Mouse (Mus musculus): ENCODE results near the gene Tmem145. TPM values are rescaled to one million over a fixed set of nuclear protein-coding genes. Genes with fewer than 3 reads are reported as not detected.
A peak's percentile ranks its signal among the peaks of the same experiment; 100 is the strongest.

The Tmem145 gene
- polyA plus RNA-seq, 1 experiment from 2014 or later: 0.09 TPM

DNA sequence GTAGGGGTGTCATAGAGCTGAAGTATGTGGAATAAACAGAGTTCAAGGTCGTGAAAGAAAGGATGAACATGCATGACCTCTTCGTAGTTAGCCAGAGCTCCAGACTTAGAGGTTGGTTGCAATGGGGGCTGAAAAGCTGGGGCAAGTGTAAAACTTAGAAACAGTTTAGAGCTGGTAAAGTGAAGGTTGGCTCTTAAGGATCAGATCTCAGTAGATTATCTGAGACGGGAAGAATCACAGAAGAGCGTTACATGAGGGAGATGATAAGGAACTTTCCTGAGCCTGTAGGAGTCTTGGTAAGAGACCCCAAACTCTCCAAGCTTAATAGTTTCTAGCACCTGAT is 27.9 kb upstream of the Tmem145 start:
- peak overlapping the region; percentile 98 for H3K4me2 ChIP-seq
- peaks cover 91% of the 10 kb centered on the region for H3K4me1 ChIP-seq (replicated peaks)
- H3K36me3 ChIP-seq (replicated peaks): peaks cover 3% of the 10 kb centered on the region; the same call in 1 of the 2 replicates
- H3K9ac ChIP-seq: peak overlapping the region; percentile 79
- no peaks in the 10 kb centered on the region for H3K27me3 ChIP-seq
- H3K4me3 ChIP-seq (replicated peaks): peak overlapping the region; percentile 68
- WGBS (ENCODE audit: insufficient replicate concordance): 11% methylated on average over 4 of the region's 4 CpGs
- H3K27ac ChIP-seq (replicated peaks): peak overlapping the region; percentile 96
- no peaks in the 10 kb centered on the region for H3K9me3 ChIP-seq (replicated peaks)
- ATAC-seq (ENCODE audit: insufficient read depth): no peak

DNA sequence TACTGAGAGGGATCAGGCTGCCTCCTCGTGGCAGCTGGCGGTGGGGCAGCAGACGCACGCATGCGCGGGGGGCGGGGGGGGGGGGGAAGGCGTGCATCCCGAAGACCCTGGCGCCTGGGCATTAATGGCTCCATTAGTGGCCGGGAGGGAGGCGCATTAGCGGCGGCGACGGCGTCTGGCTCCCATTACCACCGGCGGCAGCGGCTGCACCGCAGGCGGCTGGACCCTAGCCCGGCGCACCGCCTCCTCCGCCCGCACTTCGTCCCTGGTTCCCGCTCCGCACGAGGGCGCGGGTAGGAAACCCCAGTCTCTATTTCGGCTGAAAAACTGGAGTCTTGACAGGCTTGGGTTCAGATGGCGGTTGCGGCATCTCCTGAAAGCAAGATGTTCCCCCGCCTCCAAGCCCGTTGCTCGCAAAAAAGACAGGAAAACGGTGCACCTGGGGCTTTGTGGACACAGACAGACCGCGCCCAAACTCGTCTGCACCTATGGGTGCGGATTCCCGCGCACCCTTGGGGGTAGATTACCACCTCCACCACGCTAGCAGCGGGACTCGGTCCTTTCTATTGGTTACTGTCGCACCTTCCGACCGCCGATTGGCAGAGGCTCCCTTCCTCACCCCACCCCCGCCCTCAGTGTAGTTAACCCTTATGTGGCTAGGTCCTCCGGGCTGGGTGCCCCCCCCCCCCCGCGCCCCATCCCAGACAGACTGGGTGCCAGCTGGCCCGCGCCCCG is 27.4 kb upstream of the Tmem145 start:
- H3K9ac ChIP-seq: peak overlapping the region; percentile 79
- 1% methylated on average over 57 of the region's 60 CpGs for WGBS (ENCODE audit: insufficient replicate concordance)
- peak overlapping the region; percentile 96 for H3K27ac ChIP-seq (replicated peaks)
- H3K4me2 ChIP-seq: peak overlapping the region; percentile 98
- H3K4me3 ChIP-seq (replicated peaks): peak overlapping the region; percentile 68
- peaks cover 91% of the 10 kb centered on the region for H3K4me1 ChIP-seq (replicated peaks)
- no peaks in the 10 kb centered on the region for H3K27me3 ChIP-seq
- ATAC-seq (ENCODE audit: insufficient read depth): peak; percentile 60
- no peaks in the 10 kb centered on the region for H3K9me3 ChIP-seq (replicated peaks)
- H3K36me3 ChIP-seq (replicated peaks): no peaks in the 10 kb centered on the region; the same call in 1 of the 2 replicates

DNA sequence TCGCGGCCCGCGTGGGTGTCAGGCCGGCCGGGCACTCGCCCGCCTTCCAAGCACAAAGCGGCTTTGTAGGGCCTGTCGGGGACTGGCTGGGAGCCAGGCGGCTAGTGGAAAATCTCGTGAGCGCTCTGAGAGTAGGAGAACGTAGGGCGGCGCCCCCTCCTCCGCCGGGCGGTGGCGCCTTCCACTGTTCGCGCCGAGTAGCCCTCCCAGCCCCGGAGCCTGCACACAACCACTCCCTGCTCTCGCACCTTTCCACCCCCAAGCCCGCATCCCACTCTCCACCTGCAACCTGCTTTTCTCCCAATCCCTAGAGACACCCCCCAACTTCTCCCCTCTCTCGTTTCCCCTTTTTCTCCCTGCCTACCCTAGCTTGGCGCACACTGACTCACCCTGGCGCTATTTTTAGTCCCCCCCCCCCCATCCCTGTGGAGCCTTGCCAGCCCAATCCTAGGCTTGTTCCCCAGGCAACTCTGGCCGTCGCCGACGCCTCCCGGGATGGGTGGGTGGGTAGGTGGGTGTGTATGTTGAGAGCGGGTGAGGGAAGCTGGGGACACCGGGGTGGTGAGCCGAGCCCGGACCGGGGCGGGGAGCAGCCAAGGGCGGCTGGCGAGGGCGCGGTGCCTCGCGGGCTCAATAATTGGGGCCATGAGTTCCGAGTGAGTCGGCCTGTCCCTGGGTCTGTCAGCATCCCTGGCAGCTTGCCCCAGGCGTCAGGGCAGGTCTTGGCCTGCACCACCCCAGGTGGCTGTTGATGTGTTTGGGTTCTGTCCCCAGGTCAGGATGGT is 26.6 kb upstream of the Tmem145 start:
- peak overlapping the region; percentile 98 for H3K4me2 ChIP-seq
- peak overlapping the region; percentile 79 for H3K9ac ChIP-seq
- H3K27ac ChIP-seq (replicated peaks): peak overlapping the region; percentile 96
- H3K27me3 ChIP-seq: no peaks in the 10 kb centered on the region
- peak overlapping the region; percentile 68 for H3K4me3 ChIP-seq (replicated peaks)
- H3K36me3 ChIP-seq (replicated peaks): no peaks in the 10 kb centered on the region
- ATAC-seq (ENCODE audit: insufficient read depth): peak; percentile 45
- peaks cover 91% of the 10 kb centered on the region for H3K4me1 ChIP-seq (replicated peaks)
- no peaks in the 10 kb centered on the region for H3K9me3 ChIP-seq (replicated peaks)
- WGBS (ENCODE audit: insufficient replicate concordance): under 1% methylated on average over 48 of the region's 49 CpGs

DNA sequence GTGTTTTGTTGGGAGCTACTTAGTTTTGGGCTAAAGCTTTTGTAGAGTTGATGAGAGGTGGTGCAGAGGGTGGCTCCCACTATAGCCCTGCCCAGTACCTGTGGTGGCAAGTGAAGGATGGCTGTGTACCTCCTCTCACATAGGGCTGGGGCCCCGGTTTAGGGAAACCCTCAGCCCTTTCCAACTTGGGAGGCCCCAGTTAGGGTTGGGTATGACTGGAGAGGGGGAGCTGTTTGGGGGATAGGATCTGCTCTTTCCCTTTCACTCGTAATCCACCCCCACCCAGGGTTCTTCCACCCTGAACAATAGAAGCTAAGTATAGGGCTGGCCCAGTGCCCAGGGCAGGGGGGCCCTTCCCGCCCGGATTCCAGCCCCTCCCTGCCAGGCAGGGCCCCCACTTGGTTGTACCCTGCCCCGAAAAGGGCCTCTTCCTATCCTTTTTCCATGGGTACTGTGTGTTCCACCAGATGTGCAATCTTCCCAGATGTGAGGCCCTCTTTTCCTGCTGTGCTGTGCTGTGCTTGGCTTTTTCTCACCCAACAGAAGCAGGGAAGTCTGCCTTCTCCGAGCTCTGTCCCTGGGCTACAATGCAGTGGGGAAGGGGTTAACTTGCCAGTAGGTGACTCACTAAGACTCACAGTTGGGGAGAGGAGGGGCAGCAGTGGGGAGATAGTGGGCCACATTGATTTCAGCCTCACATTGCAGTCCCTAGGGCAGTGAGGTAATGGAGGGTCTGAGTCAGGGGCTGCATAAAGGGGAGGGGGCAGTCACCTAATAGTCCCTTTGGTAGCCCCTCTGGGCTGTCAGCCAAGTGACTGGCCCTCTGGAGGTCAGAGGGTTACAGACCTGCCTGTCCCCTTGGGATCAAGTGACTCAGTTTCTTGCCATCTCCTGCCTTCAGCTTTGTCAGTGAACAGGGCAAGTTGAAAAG is 25.8 kb upstream of the Tmem145 start:
- Histone ChIP-seq H3K27ac (replicated peaks) (peak overlapping the region; percentile 96), H3K9me3 (replicated peaks) (no peaks in the 10 kb centered on the region), H3K9ac (peak overlapping the region; percentile 79), H3K4me1 (replicated peaks) (peaks cover 91% of the 10 kb centered on the region), H3K27me3 (no peaks in the 10 kb centered on the region), H3K4me3 (replicated peaks) (peak overlapping the region; percentile 68), H3K4me2 (peak overlapping the region; percentile 98), H3K36me3 (replicated peaks) (peaks cover 7% of the 10 kb centered on the region)
- no peak for ATAC-seq (ENCODE audit: insufficient read depth)
- 2% methylated on average over 6 of the region's 6 CpGs for WGBS (ENCODE audit: insufficient replicate concordance)

DNA sequence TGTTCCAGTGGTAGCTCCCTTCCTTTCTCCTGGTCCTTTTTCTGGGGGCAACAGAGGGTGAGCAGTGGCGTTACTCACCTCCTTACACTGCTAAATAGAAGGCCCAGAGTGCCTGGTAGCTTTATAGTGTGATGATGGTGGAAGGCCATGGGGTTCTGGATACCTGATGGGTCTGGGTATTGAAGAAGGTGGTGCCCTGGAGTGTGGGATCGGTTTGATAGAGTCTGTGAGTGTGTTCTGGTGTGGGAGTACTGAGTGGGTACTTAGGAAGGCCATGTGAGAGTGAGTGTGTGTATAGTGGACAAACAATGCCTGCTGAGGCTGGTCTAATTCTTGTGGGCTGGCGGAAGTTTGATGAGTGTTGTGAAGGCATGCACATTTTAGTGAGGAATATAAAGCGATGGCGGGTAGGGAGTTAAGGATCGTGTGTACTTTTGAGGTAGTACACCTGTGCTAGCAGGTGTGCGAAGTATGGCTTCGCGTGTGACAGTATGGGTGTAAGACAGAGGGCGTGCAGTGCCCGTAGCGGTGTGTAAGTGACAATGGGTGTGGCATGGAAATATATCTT is 24.7 kb upstream of the Tmem145 start:
- H3K27ac ChIP-seq (replicated peaks): peak overlapping the region; percentile 96
- peaks cover 18% of the 10 kb centered on the region for H3K36me3 ChIP-seq (replicated peaks)
- no peaks in the 10 kb centered on the region for H3K9me3 ChIP-seq (replicated peaks)
- ATAC-seq (ENCODE audit: insufficient read depth): peak; percentile 54
- H3K9ac ChIP-seq: peak overlapping the region; percentile 79
- H3K27me3 ChIP-seq: no peaks in the 10 kb centered on the region
- H3K4me3 ChIP-seq (replicated peaks): peak overlapping the region; percentile 82
- peak overlapping the region; percentile 98 for H3K4me2 ChIP-seq
- peaks cover 81% of the 10 kb centered on the region for H3K4me1 ChIP-seq (replicated peaks)
- WGBS (ENCODE audit: insufficient replicate concordance): 21% methylated on average over 12 of the region's 12 CpGs

DNA sequence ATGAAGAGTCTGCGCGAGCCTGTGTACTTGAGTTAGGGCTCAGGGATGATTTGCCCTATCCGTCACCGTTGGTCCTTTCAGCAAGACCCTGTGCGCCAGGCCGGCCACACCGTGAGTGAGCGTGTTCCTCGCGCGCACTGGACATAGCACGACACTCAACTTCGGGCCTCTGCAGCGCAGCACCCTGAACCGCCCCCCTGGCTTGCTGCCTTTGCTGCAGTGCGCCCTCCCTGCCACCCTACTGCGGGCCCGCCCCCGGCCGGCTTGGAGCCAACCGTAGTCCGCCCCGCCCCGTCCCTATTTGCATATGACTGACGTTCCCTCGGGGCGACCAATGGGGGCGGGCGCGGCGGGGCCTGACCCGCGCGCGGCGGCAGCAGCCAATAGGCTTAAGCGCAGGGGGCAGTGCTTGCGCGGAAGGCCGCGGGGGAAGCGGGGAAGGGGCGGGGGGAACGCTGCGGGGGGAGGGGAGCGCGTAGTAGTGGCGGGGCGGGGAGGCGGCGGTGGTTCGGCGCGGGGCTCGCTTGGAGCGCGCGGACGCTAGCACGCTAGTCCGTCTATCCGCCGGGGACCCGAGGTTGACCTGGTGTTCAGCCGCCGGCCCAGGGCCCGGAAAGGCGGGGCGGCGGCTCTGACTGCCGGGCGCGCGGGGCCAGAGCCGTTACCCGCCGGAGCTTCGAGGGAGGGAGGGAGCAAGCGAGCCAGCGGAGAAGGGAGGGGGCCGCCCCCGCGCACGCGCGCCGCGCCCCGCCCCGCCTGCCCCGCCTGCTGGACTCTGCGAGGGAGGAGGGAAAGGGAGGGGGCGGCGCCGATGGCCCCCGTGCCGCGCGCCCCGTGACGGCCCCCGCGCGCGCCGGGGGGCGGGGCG is 23.9 kb upstream of the Tmem145 start:
- peak overlapping the region; percentile 80 for H3K9ac ChIP-seq
- peaks cover 74% of the 10 kb centered on the region for H3K4me1 ChIP-seq (replicated peaks)
- H3K27me3 ChIP-seq: no peaks in the 10 kb centered on the region
- peak; percentile 82 for ATAC-seq (ENCODE audit: insufficient read depth)
- peaks cover 25% of the 10 kb centered on the region for H3K36me3 ChIP-seq (replicated peaks)
- H3K27ac ChIP-seq (replicated peaks): peak overlapping the region; percentile 96
- peak overlapping the region; percentile 82 for H3K4me3 ChIP-seq (replicated peaks)
- 1% methylated on average over 101 of the region's 108 CpGs for WGBS (ENCODE audit: insufficient replicate concordance)
- peak overlapping the region; percentile 98 for H3K4me2 ChIP-seq
- H3K9me3 ChIP-seq (replicated peaks): no peaks in the 10 kb centered on the region

DNA sequence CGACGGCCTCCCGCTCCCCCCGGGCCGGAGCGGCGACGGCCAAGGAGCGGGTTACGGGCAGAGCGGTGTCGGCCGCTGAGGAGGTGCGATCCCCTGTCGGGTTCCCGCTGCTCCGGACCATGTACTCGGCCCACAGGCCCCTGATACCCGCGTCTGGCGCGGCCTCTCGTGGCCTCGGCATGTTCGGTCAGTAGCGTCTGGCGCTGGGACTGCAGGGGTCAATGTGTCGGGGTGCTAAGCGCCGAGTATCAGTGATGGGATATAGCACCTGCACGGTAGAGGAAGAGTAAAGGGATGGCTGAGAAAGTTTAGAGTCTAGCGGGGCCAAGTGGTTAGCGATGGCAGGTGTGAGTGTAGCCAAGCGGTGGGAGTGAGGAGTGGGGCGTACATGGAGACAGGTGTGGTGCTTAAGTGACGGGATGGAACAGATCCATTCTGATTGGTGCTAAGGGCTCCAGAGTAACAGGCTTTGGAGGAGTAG is 23.1 kb upstream of the Tmem145 start:
- Histone ChIP-seq H3K27me3 (no peaks in the 10 kb centered on the region), H3K9me3 (replicated peaks) (no peaks in the 10 kb centered on the region), H3K9ac (peak overlapping the region; percentile 80), H3K4me3 (replicated peaks) (peak overlapping the region; percentile 82), H3K27ac (replicated peaks) (peak overlapping the region; percentile 96), H3K4me1 (replicated peaks) (peaks cover 66% of the 10 kb centered on the region), H3K36me3 (replicated peaks) (peaks cover 33% of the 10 kb centered on the region), H3K4me2 (peak overlapping the region; percentile 98)
- WGBS (ENCODE audit: insufficient replicate concordance): under 1% methylated on average over 36 of the region's 36 CpGs
- ATAC-seq (ENCODE audit: insufficient read depth): no peak

DNA sequence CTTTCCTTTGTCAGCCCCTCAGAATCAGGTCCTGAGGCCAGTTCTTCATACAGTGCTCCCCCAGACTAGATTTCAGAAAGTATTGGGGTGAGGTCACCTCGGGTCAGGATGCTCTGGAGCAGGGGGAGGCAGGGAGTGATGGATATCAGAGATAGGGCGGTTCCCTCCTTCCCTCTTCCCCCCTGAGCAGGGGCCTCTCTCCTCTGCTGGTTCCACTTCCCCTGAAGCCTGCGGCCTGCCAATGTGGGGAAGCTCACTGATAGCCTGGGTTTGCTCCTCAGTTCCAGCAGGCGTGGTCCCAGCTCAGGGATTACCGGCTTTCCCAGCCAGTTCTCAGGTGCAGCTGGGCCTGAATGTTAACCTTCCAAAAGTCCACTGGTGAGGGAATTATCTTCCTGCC is 22.3 kb upstream of the Tmem145 start:
- peak overlapping the region; percentile 98 for H3K4me2 ChIP-seq
- H3K27ac ChIP-seq (replicated peaks): peak overlapping the region; percentile 96
- peaks cover 57% of the 10 kb centered on the region for H3K4me1 ChIP-seq (replicated peaks)
- no peak for ATAC-seq (ENCODE audit: insufficient read depth)
- H3K36me3 ChIP-seq (replicated peaks): peaks cover 42% of the 10 kb centered on the region
- H3K4me3 ChIP-seq (replicated peaks): peak overlapping the region; percentile 82
- H3K9ac ChIP-seq: peak overlapping the region; percentile 80
- no peaks in the 10 kb centered on the region for H3K27me3 ChIP-seq
- no peaks in the 10 kb centered on the region for H3K9me3 ChIP-seq (replicated peaks)
- 4% methylated on average over 5 of the region's 5 CpGs for WGBS (ENCODE audit: insufficient replicate concordance)

DNA sequence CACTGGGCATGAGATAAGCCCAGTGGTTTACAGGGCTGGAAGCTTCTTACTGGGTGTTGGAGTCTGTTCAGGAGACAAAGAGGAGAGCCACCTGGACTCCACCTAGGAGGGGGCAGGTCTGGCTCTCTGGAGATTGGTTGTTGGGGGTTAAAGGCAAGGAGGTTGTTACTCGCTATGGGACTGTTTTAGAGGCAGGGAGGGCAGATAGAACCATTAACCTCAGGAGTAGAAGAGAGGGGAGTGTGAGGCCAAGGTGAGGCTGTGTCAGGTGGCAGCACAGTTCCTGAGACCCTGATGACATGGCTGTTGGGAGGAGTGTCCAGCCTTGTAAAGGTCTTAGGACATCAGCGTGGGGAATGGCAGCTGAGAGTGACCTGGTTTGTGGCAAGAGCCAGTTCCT is 21.7 kb upstream of the Tmem145 start:
- H3K4me1 ChIP-seq (replicated peaks): peaks cover 54% of the 10 kb centered on the region
- peak overlapping the region; percentile 80; the same call in 1 of the 2 replicates for H3K9ac ChIP-seq
- peak overlapping the region; percentile 98 for H3K4me2 ChIP-seq
- H3K4me3 ChIP-seq (replicated peaks): peak overlapping the region; percentile 82
- H3K27me3 ChIP-seq: no peaks in the 10 kb centered on the region
- H3K27ac ChIP-seq (replicated peaks): peak overlapping the region; percentile 96
- 53% methylated on average over 2 of the region's 2 CpGs for WGBS (ENCODE audit: insufficient replicate concordance)
- no peaks in the 10 kb centered on the region for H3K9me3 ChIP-seq (replicated peaks)
- ATAC-seq (ENCODE audit: insufficient read depth): no peak
- peaks cover 47% of the 10 kb centered on the region for H3K36me3 ChIP-seq (replicated peaks)

Data from liver, embryonic 15.5 days (tissue).